Mouse (Mus musculus) C2C12 (cell line): ENCODE measurements around the gene Car10. TPM values are rescaled to one million over a fixed set of nuclear protein-coding genes. Genes with fewer than 3 reads are reported as not detected.

Experiments used
- H3K27me3 ChIP-seq: one replicate; pipeline ENCODE4 v1.6.1; 2011; ENCODE audit not compliant: control insufficient read depth, insufficient read depth, insufficient read length
- H3K36me3 ChIP-seq: one replicate; pipeline ENCODE4 v1.6.1; 2011; ENCODE audit not compliant: control insufficient read depth, insufficient read depth
- H3K4me3 ChIP-seq: one replicate; pipeline ENCODE4 v1.5.1; 2011; ENCODE audit warnings: mild to moderate bottlenecking, control low read depth; ENCODE audit not compliant: poor library complexity, insufficient read depth, severe bottlenecking
- H3K79me2 ChIP-seq: one replicate; pipeline ENCODE4 v1.6.1; 2011; ENCODE audit not compliant: control insufficient read depth, insufficient read depth
- H3K79me3 ChIP-seq: one replicate; pipeline ENCODE4 v1.6.1; 2011; ENCODE audit warnings: low read depth, control low read depth
- H3ac ChIP-seq: one replicate; pipeline ENCODE3; 2011; ENCODE audit warnings: low read depth; ENCODE audit not compliant: control insufficient read depth, insufficient read length
- CEBPB ChIP-seq: IDR thresholded peaks from one replicate; pipeline ENCODE4 v1.6.1; 2011; ENCODE audit warnings: low read depth, mild to moderate bottlenecking, control low read depth, moderate library complexity
- CTCF ChIP-seq: IDR thresholded peaks from one replicate; pipeline ENCODE4 v1.5.1; 2011; ENCODE audit not compliant: control insufficient read depth, insufficient read depth, insufficient read length
- FOSL1 ChIP-seq: IDR thresholded peaks from one replicate; pipeline ENCODE4 v1.8.0; 2011; ENCODE audit warnings: mild to moderate bottlenecking, low read length; ENCODE audit not compliant: poor library complexity, insufficient read depth, severe bottlenecking
- MAX ChIP-seq: IDR thresholded peaks from one replicate; pipeline ENCODE4 v1.6.1; 2011; ENCODE audit warnings: mild to moderate bottlenecking, control low read depth
- MYOD1 ChIP-seq: IDR thresholded peaks from one replicate; pipeline ENCODE4 v1.6.1; 2011; ENCODE audit warnings: low read depth; ENCODE audit not compliant: control insufficient read depth, insufficient read length
- MYOG ChIP-seq: IDR thresholded peaks from one replicate; pipeline ENCODE4 v1.6.1; 2011; ENCODE audit not compliant: control insufficient read depth, insufficient read length; ENCODE audit errors: extremely low read depth
- USF1 ChIP-seq: IDR thresholded peaks from one replicate; pipeline ENCODE4 v1.6.1; 2011; ENCODE audit warnings: low read depth, mild to moderate bottlenecking, control low read depth, moderate library complexity
- polyA plus RNA-seq: library from polyadenylated mRNA; unstranded; fragments of >200 nt; fragmentation: generic; extraction: Trizol; gene quantifications from one replicate; pipeline ENCODE4 v1.2.1, GENCODE M21; 2012; ENCODE audit warnings: missing spikeins

The Car10 gene
- polyA plus RNA-seq, 1 experiment: not detected

- H3K79me2 ChIP-seq: no peaks in the 10 kb centered on the region
- H3K79me3 ChIP-seq: no peaks in the 10 kb centered on the region
- H3ac ChIP-seq: no peak overlapping the region
- no peaks in the 10 kb centered on the region for H3K27me3 ChIP-seq
- H3K36me3 ChIP-seq: no peaks in the 10 kb centered on the region
- TF ChIP-seq USF1: no peak
- TF ChIP-seq CTCF: no peak
- no peak for TF ChIP-seq CEBPB
- TF ChIP-seq MYOD1: no peak
- H3K4me3 ChIP-seq: no peak overlapping the region
Observed at GRCm38 (mm10) chr11:93603575-93603974, 505.7 kb downstream of the Car10 start.

GRCm38 (mm10) chr11:93607111-93607510, 509.3 kb downstream of the Car10 start:
- Histone ChIP-seq H3K27me3 (no peaks in the 10 kb centered on the region), H3K36me3 (no peaks in the 10 kb centered on the region), H3ac (no peak overlapping the region), H3K79me2 (no peaks in the 10 kb centered on the region), H3K79me3 (no peaks in the 10 kb centered on the region), H3K4me3 (no peak overlapping the region)
- TF ChIP-seq FOSL1: no peak
- no peak for TF ChIP-seq USF1
- no peak for TF ChIP-seq MAX
- TF ChIP-seq MYOD1: no peak

GRCm38 (mm10) chr11:93608716-93609115, 510.9 kb downstream of the Car10 start:
- H3K79me2 ChIP-seq: no peaks in the 10 kb centered on the region
- no peak overlapping the region for H3K4me3 ChIP-seq
- no peak overlapping the region for H3ac ChIP-seq
- TF ChIP-seq USF1 (no peak), FOSL1 (no peak), CTCF (no peak), MYOG (no peak), MAX (no peak), CEBPB (peak; percentile 18), MYOD1 (no peak)
- no peaks in the 10 kb centered on the region for H3K36me3 ChIP-seq
- H3K79me3 ChIP-seq: no peaks in the 10 kb centered on the region
- H3K27me3 ChIP-seq: no peaks in the 10 kb centered on the region

GRCm38 (mm10) chr11:93612071-93612470, 514.2 kb downstream of the Car10 start:
- Histone ChIP-seq H3K4me3 (no peak overlapping the region), H3K79me3 (no peaks in the 10 kb centered on the region), H3K79me2 (no peaks in the 10 kb centered on the region), H3ac (no peak overlapping the region), H3K27me3 (no peaks in the 10 kb centered on the region), H3K36me3 (no peaks in the 10 kb centered on the region)
- TF ChIP-seq FOSL1: no peak
- TF ChIP-seq CEBPB: no peak
- TF ChIP-seq MYOG: no peak
- no peak for TF ChIP-seq MYOD1
- no peak for TF ChIP-seq MAX
- no peak for TF ChIP-seq CTCF
- no peak for TF ChIP-seq USF1

GRCm38 (mm10) chr11:93614851-93615250, 517.0 kb downstream of the Car10 start:
- H3K27me3 ChIP-seq: no peaks in the 10 kb centered on the region
- no peak overlapping the region for H3K4me3 ChIP-seq
- no peaks in the 10 kb centered on the region for H3K36me3 ChIP-seq

GRCm38 (mm10) chr11:93623605-93624004, 525.8 kb downstream of the Car10 start:
- H3K36me3 ChIP-seq: no peaks in the 10 kb centered on the region
- no peaks in the 10 kb centered on the region for H3K27me3 ChIP-seq
- no peak overlapping the region for H3K4me3 ChIP-seq
- H3K79me2 ChIP-seq: no peaks in the 10 kb centered on the region
- TF ChIP-seq FOSL1: no peak
- no peak for TF ChIP-seq MYOG
- no peak for TF ChIP-seq MYOD1
- no peak overlapping the region for H3ac ChIP-seq
- no peaks in the 10 kb centered on the region for H3K79me3 ChIP-seq

More at GRCm38 (mm10) chr11:93614851-93615250, 517.0 kb downstream of the Car10 start:
- Histone ChIP-seq H3K79me3 (no peaks in the 10 kb centered on the region), H3K79me2 (no peaks in the 10 kb centered on the region), H3ac (no peak overlapping the region)
- TF ChIP-seq FOSL1: no peak
- TF ChIP-seq CTCF: no peak
- no peak for TF ChIP-seq CEBPB
- no peak for TF ChIP-seq USF1
- no peak for TF ChIP-seq MYOG
- no peak for TF ChIP-seq MAX
